Mouse (Mus musculus): ENCODE data around the gene Daw1. TPM values are rescaled to one million over a fixed set of nuclear protein-coding genes. Genes with fewer than 3 reads are reported as not detected.
A peak's percentile ranks its signal among the peaks of the same experiment; 100 is the strongest.

The Daw1 gene
- total RNA-seq (2015), result not detected in 2 replicates
- not detected in 2 replicates for total RNA-seq (2017)

GRCm38 (mm10) chr1:83159603-83160002 is at the start of gene Daw1:
Gene Daw1 (plus strand): TSS chr1:83159752.
- ATAC-seq (ENCODE audit: poor library complexity, severe bottlenecking), result no peak

- ATAC-seq (ENCODE audit: poor library complexity, severe bottlenecking), result no peak
These were observed 48.6 kb upstream of the Daw1 start for GRCm38 (mm10) chr1:83110992-83111391.

GRCm38 (mm10) chr1:83111726-83112125 is 47.8 kb upstream of the Daw1 start:
- ATAC-seq (ENCODE audit: poor library complexity, severe bottlenecking), result no peak

DNA sequence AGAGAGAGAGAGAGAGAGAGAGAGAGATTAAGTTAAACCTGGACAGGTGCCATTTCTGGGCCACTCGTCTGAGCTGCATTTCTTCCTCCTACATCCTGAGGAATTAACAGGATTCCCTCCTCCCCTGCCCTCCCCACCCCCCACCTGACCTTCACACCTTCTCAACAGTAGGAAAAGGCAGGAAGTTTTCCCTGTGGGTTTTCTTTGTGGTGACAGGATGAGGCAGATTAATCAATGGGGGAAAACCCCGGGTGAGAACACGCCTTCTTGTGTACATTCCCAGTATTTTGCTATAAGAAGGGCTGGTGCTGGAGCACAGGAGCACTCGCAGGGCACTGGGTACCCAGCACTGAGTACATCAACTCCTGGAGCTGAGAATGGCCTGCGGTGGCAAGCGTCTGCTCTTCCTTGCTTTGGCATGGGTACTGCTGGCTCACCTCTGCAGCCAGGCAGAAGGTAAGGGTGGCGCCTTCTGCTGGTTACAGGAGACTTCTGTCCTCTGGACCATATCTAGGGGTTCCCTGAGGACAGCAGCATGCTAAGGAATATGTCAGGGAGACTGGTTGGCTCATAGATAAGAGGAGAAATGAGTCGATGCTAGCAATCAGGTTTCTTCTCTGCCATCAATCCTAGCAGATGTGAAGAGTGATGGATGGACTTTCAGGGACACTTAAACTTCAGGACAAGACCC is 43.0 kb upstream of the Daw1 start, which contains the start of gene Ccl20:
Gene Ccl20 (plus strand): TSS at position 320 of the 691 bp plus-strand sequence.
- ATAC-seq (ENCODE audit: poor library complexity, severe bottlenecking), result no peak

- no peak for ATAC-seq (ENCODE audit: poor library complexity, severe bottlenecking)
These were observed 42.3 kb upstream of the Daw1 start for GRCm38 (mm10) chr1:83117217-83117616.

- ATAC-seq (ENCODE audit: poor library complexity, severe bottlenecking), result no peak
These were observed 41.9 kb upstream of the Daw1 start for GRCm38 (mm10) chr1:83117661-83118060.

DNA sequence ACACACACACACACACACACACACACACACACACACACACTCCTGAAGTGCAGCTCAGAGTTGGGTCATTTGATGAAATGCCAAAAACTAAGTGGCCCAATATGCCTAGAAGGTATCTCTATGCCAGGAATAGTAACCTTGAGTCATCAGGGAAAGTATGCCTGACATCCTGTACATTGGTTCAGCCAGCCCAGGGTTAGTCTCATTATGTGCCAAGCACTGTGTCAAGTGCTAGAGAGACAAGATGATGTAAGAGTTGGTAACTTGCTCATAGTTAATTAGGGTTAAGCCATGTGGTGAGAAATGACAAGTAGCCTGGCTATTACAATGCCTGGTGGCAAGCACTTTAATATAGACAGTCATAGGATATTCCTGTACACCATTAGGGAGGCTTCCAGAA is 39.6 kb upstream of the Daw1 start:
- ATAC-seq (ENCODE audit: poor library complexity, severe bottlenecking), result no peak

- no peak for ATAC-seq (ENCODE audit: poor library complexity, severe bottlenecking)
These were observed 39.2 kb upstream of the Daw1 start for GRCm38 (mm10) chr1:83120312-83120711.

DNA sequence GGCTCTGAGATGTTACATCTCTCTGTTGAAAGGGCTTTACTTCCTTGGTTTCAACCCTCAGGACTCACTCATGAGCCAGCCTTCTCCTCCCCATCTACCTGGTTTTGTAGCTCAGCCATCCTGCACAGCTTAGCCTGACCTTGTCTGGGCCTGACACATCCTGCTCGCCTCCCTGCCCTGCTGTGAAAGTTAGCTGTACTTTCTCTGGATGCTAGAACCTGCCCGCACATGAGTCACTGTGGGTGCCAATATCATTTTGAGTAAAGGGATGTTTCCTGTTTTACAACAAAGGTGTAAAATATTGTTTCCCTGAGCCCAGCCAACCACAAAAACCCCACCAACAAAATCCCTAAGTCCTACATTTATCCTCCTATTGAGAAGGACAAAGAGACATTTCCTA is 36.4 kb upstream of the Daw1 start:
- 0 out of 2 replicates have a peak, but pooled peaks have one; percentile 30 for ATAC-seq (ENCODE audit: poor library complexity, severe bottlenecking)

DNA sequence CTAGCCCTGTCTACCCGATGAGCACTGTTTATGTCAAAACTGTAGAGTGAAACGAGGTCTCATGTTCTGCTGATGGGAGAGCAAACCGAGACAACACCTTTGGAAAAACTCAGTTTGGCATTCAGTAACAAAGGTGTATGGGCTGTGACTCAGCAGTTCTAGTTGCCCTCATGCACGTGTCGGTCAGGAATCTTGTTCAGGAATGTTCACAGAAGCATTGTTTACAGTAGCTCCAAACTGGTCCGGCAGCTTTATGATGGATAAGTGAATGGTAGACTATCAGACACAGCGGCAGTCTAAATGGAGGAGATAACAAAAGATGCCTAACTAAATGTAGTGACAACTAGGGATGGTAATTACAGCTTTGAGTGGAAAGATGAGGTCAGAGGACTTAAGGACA is 23.7 kb upstream of the Daw1 start:
- no peak for ATAC-seq (ENCODE audit: poor library complexity, severe bottlenecking)

DNA sequence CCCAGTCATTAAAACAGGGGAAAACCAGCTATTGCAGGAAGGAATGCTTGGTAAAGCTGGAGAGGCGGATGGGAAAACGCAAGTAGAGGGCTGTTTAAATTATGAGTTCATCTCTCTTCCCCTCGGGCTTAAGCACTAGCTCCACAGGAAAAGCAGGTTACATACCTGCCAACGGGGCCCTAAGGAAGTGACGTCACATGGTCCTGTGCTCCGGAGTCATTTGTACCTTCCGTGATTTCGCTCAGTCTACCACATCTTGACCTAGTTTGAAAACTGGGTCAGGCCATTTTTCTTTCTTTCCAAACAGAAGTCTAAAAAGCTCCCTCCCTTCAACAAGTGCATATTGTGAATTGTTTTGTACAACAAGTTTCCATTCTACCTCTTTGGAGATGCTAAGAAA is 21.7 kb upstream of the Daw1 start:
- no peak for ATAC-seq (ENCODE audit: poor library complexity, severe bottlenecking)

- no peak for ATAC-seq (ENCODE audit: poor library complexity, severe bottlenecking)
These were observed 20.8 kb upstream of the Daw1 start for GRCm38 (mm10) chr1:83138721-83139120.

DNA sequence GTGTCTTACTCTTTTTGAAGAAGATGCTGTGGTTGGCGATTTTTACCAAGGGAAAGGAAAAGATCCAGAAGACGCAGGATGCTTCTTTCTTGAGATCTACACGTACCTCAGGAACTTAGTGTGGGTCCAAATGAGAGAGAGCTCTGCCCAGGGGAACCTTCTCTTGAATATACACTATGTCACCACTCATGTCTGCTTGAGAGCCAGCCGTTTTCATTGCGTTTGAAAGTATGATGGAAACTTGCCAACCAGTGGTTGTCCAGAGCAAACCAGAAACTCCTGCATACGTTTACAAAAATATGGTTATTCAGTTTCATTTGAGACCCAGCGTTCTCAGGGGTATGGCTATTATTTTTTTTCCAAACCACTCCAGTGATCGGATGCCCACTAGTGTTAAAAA is 18.0 kb upstream of the Daw1 start:
- no peak for ATAC-seq (ENCODE audit: poor library complexity, severe bottlenecking)

- ATAC-seq (ENCODE audit: poor library complexity, severe bottlenecking), result no peak
These were observed 17.5 kb upstream of the Daw1 start for GRCm38 (mm10) chr1:83142055-83142454.

- no peak for ATAC-seq (ENCODE audit: poor library complexity, severe bottlenecking)
These were observed 13.0 kb upstream of the Daw1 start for GRCm38 (mm10) chr1:83146547-83146946.

- no peak for ATAC-seq (ENCODE audit: poor library complexity, severe bottlenecking)
These were observed 9.3 kb upstream of the Daw1 start for GRCm38 (mm10) chr1:83150227-83150626.

GRCm38 (mm10) chr1:83152961-83153360 is 6.6 kb upstream of the Daw1 start:
- no peak for ATAC-seq (ENCODE audit: poor library complexity, severe bottlenecking)

DNA sequence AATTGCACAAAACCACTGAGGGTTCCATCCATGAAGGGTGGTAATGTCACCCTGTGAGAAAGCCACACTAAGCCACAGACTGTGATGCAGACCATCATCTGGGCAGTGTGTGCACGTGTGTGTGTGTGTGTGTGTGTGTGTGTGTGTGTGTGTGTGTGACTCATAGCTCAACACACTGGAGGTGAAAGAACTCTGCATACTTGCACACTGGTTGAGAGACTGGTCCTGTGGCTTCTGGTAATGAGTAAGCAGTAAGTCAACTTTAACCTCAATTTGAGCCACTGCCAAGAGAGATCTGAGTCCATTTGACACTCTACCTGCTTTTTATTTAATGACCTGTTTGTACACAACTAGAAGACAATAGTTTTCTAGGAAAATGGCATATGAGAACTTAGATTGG is 2.7 kb upstream of the Daw1 start:
- no peak for ATAC-seq (ENCODE audit: poor library complexity, severe bottlenecking)

DNA sequence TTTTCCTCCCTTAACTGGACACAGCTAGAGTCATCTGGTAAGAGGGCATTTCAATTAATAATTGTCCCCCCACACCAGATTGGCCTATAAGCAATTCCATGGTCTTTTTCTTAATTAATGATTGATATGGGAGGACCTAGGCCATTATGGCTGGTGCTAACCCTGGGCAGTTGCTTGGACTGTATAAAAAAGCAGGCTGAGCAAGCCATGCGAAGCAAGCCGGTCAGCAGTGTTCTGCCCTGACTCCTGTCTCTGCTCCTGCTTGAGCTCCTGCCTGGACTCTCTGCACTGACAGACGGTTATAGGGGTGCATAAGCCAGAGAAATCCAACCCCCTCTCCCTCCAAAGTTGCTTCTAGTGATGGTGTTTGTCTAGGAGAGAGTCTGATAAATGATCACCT is 2.1 kb downstream of the Daw1 start:
- no peak for ATAC-seq (ENCODE audit: poor library complexity, severe bottlenecking)

- ATAC-seq (ENCODE audit: poor library complexity, severe bottlenecking), result no peak
These were observed 4.5 kb downstream of the Daw1 start for GRCm38 (mm10) chr1:83164027-83164426.

- no peak for ATAC-seq (ENCODE audit: poor library complexity, severe bottlenecking)
These were observed 9.6 kb downstream of the Daw1 start for GRCm38 (mm10) chr1:83169158-83169557.

DNA sequence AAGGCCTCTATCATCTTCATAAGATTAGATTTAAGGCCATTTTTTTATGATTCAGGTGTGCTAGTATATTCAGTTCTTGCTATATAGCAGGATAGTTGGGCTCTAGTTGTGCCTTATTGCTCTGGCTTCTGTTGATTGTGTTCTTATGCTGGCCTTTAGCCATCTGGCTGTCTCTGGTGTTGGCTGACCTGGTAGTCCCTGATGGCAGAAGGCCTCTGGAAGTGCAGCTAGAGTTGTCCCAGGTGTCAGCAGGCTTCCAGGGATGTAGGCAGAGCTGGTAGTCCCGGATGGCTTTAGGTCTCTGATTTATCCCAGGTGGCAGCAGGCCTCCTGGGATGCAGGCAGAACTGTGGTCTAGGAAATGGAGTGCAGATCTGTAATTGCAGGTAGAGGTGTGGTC is 16.4 kb downstream of the Daw1 start:
- ATAC-seq (ENCODE audit: poor library complexity, severe bottlenecking), result no peak

DNA sequence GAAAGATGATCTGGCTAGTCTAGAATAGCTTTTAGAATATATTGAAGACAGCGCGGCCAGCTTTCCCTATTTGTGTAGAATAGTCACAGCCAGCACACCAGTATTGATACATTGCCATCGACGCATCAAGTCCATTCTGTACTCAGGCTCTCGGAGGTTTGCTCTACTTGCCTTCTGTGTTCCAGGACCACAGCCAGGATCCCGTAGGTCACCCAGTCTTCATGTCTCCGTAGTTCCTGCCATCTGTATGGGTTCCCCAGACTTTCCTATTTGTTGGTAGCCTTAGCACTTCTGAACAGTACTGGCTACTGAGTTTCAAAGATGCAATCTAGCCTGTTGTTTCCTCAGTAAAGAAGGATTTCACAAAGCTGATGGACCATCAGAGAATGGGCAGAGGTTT is 20.0 kb downstream of the Daw1 start:
- ATAC-seq (ENCODE audit: poor library complexity, severe bottlenecking), result no peak
